Mouse (Mus musculus): ENCODE data around the gene Wipf2. TPM values are rescaled to one million over a fixed set of nuclear protein-coding genes. Genes with fewer than 3 reads are reported as not detected.

Gene Wipf2
- polyA plus RNA-seq, 1 experiment from 2014 or later, result 5.3 TPM

DNA sequence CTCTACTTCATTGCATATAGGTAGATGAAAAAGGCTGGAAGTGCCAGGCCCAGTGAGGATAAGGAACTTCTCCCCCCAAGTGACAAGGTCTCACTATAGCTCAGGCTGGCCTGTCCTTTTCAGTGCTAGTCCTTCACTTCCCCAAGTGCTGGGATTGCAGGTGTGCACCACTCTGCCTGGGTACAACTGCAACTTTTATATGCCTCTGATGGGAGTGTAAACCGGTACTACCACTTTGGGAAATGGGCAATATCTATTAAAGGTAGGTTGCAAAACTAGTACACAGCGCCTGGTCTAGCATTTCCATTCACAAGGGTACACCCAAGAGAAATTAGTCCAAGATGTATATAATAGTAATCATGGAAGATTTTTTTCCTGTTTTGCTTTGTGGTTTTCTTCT, 8.8 kb upstream of the Wipf2 start:
- Histone ChIP-seq H3K36me3 (peaks cover 4% of the 10 kb centered on the region; the same call in 1 of the 2 replicates), H3K27me3 (no peaks in the 10 kb centered on the region), H3K9me3 (replicated peaks) (no peaks in the 10 kb centered on the region), H3K27ac (replicated peaks) (0 out of 2 replicates have a peak overlapping the region, but pooled peaks have one; percentile 11), H3K4me3 (replicated peaks) (no peak overlapping the region), H3K4me1 (peaks cover 18% of the 10 kb centered on the region), H3K4me2 (replicated peaks) (no peak overlapping the region), H3K9ac (no peak overlapping the region)
- ATAC-seq (ENCODE audit: insufficient number of reproducible peaks, low FRiP score, low TSS enrichment, low read depth), result no peak
- 79% methylated on average over 2 of the region's 2 CpGs for WGBS

DNA sequence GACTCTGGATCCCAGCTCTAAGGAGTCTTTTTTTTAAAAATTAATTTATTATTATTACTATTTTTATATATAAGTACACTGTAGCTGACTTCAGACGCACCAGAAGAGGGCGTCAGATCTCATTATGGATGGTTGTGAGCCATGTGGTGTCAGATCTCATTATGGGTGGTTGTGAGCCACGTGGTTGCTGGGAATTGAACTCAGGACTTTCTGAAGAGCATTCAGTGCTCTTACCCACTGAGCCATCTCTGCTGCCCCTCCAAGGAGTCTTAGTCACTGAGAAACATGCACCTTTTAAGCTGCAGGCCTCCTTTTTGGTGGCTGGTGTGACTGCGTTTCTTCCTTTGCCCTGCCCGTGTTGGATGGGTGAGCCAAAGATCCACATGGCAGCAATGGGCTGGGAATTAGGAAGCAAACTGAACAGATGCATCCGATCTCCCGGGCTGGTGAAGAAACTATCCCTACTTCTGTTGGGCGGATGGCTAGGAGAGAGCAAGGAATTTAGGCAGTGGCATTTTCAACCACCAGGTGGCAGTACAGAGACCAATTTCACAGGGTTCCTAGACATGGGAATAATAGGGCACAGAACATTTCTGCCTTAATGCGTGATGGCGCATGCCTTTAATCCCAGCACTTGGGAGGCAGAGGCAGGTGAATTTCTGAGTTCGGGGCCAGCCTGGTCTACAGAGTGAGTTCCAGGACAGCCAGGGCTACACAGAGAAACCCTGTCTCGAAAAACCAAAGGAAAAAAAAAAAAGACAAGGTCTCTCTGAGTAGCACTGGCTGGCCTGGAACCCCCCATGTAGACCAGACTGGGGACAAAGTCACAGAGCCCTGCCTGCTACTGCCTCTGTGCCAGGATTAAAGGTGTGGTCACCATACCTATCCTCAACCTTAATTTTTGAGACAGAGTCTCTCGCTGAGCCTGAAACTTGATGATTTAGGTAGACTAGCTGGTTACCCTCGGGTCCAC, 4.4 kb upstream of the Wipf2 start:
- H3K4me3 ChIP-seq (replicated peaks), result no peak overlapping the region
- 34% methylated on average over 14 of the region's 14 CpGs for WGBS
- H3K9ac ChIP-seq, result no peak overlapping the region
- peaks cover 12% of the 10 kb centered on the region for H3K4me1 ChIP-seq
- ATAC-seq (ENCODE audit: insufficient number of reproducible peaks, low FRiP score, low TSS enrichment, low read depth), result no peak
- no peak overlapping the region for H3K4me2 ChIP-seq (replicated peaks)
- no peak overlapping the region for H3K27ac ChIP-seq (replicated peaks)
- no peaks in the 10 kb centered on the region for H3K9me3 ChIP-seq (replicated peaks)
- no peaks in the 10 kb centered on the region for H3K36me3 ChIP-seq
- no peaks in the 10 kb centered on the region for H3K27me3 ChIP-seq

DNA sequence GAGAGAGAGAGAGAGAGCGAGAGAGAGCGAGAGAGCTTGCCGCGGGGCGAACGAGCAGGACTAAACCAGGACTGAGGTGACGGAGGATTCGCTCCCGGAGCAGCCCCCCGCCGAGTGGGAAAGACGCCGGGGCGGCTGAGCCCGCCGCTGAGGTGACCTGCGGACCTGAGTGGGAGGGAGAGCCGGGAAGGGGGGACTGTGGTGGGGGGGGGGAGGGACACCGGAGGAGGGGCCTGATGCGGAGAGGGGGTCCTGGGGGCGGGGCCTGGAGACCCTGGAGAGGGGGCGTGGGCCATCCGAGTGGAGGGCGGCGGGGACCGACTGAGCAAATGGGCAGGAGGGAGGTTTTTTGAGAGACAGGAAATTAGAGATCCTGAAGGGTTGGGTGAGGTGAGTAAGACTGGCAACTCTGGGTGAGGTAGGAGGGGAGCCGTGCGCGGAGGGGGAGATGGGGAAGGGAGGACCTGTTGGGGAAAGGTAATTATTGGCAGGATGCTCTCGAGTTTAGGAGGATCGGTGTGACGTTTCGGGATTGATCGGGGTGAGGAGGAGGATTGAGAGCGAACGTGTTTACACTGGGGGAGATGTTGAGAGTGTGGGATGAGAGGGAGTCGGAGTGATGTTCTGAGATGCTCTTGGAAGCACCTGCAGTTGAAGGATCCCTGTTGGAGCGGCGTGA, 452 bp downstream of the Wipf2 start:
- no peaks in the 10 kb centered on the region for H3K9me3 ChIP-seq (replicated peaks)
- WGBS, result under 1% methylated on average over 33 of the region's 39 CpGs
- H3K4me1 ChIP-seq, result peaks cover 15% of the 10 kb centered on the region
- H3K9ac ChIP-seq, result peak overlapping the region; percentile 59
- peak overlapping the region; percentile 72 for H3K4me2 ChIP-seq (replicated peaks)
- H3K27ac ChIP-seq (replicated peaks), result peak overlapping the region; percentile 93
- no peaks in the 10 kb centered on the region for H3K27me3 ChIP-seq
- peak overlapping the region; percentile 70 for H3K4me3 ChIP-seq (replicated peaks)
- H3K36me3 ChIP-seq, result peaks cover 19% of the 10 kb centered on the region
- peak; percentile 75 for ATAC-seq (ENCODE audit: insufficient number of reproducible peaks, low FRiP score, low TSS enrichment, low read depth)

DNA sequence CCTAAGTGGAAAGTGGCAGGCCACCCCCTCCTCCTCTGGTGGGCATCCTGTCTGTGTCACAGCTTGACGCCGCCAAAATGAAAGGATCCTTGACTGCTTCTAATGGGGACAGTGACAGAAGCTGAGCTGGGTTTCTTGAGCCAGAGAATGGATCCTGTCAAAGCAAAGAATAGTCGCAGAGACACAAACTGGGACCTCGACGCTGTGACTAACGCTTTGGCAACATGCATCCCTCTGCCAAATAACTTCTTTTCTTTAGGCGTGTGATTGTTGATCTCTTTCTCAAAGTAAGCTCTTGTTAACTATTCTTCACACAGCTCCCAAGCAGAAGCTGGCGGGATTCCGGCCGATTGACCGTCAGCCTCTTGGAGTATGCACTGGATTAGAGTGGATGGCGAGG, 3.9 kb downstream of the Wipf2 start:
- Histone ChIP-seq H3K36me3 (peaks cover 27% of the 10 kb centered on the region), H3K27me3 (no peaks in the 10 kb centered on the region), H3K4me1 (peaks cover 25% of the 10 kb centered on the region), H3K4me2 (replicated peaks) (no peak overlapping the region), H3K27ac (replicated peaks) (no peak overlapping the region), H3K9ac (no peak overlapping the region), H3K9me3 (replicated peaks) (no peaks in the 10 kb centered on the region), H3K4me3 (replicated peaks) (no peak overlapping the region)
- WGBS, result 84% methylated on average over 12 of the region's 12 CpGs
- no peak for ATAC-seq (ENCODE audit: insufficient number of reproducible peaks, low FRiP score, low TSS enrichment, low read depth)

DNA sequence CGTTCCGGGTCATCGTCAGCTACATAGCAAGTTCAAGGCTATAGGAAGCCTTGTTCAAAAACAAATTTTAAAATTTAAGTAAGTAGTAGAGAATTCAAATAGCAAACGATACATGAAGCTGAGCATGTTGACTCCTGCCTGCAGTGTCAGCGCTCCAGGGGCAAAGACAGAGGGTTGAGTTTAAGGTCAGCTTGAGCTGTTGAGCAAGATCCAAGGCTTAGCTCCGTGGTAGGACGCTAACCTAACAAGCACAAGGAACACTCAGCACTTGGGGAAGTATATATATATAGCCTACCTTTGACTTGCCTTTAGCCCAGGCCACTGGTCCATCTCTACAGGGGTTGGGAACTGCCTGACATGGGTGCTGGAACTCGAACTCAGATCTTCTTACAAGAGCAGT, 6.5 kb downstream of the Wipf2 start:
- H3K4me1 ChIP-seq, result peaks cover 13% of the 10 kb centered on the region
- ATAC-seq (ENCODE audit: insufficient number of reproducible peaks, low FRiP score, low TSS enrichment, low read depth), result no peak
- no peaks in the 10 kb centered on the region for H3K27me3 ChIP-seq
- H3K9me3 ChIP-seq (replicated peaks), result no peaks in the 10 kb centered on the region
- WGBS, result 86% methylated on average over 8 of the region's 8 CpGs
- peaks cover 32% of the 10 kb centered on the region for H3K36me3 ChIP-seq
- no peak overlapping the region for H3K4me3 ChIP-seq (replicated peaks)
- no peak overlapping the region for H3K27ac ChIP-seq (replicated peaks)
- H3K9ac ChIP-seq, result no peak overlapping the region
- H3K4me2 ChIP-seq (replicated peaks), result no peak overlapping the region

DNA sequence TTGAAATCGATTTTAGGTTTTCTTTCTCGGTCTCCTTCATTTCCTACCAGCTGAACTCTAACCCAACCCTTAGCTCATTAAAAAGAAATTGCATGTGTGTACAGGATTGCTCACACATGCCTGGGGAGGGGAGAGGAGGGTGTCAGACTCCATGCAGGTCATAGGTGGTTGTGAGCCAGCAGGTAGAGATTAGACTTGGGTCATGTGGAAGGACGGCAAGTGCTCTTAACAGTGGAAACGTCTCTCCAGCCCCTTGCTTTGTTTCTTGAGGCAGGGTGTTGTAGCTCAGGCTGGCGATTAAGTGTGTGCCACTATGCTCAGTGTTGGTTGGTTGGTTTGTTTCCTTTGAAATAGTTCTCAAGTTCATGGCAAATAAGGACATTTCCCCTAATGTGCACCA, 7.4 kb downstream of the Wipf2 start:
- peaks cover 32% of the 10 kb centered on the region for H3K36me3 ChIP-seq
- H3K4me3 ChIP-seq (replicated peaks), result no peak overlapping the region
- H3K9ac ChIP-seq, result no peak overlapping the region
- H3K27ac ChIP-seq (replicated peaks), result no peak overlapping the region
- no peaks in the 10 kb centered on the region for H3K9me3 ChIP-seq (replicated peaks)
- H3K4me2 ChIP-seq (replicated peaks), result no peak overlapping the region
- H3K4me1 ChIP-seq, result peaks cover 13% of the 10 kb centered on the region
- no peaks in the 10 kb centered on the region for H3K27me3 ChIP-seq
- no peak for ATAC-seq (ENCODE audit: insufficient number of reproducible peaks, low FRiP score, low TSS enrichment, low read depth)
- 77% methylated on average over 5 of the region's 5 CpGs for WGBS

DNA sequence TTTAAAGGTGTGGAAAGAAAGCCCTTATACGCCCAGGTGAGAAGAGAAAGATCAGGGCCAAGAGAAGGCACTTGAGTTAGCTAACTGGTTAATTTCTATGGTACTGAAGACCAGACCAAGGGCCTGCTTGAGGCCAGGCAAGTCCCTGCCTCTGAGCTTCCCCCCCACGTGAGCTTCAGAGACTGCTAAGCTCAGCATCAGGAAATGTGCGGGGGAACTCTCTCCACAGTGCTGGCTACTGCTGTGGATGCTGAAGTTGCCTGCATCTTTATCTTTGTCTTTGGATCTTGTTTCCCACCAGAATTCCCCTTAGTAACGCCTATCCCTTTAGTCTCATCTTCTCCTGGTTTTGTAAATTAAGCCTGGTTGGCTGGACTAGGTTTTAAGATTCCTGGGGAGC, 8.0 kb downstream of the Wipf2 start:
- peaks cover 30% of the 10 kb centered on the region for H3K36me3 ChIP-seq
- peaks cover 13% of the 10 kb centered on the region for H3K4me1 ChIP-seq
- 46% methylated on average over 4 of the region's 4 CpGs for WGBS
- ATAC-seq (ENCODE audit: insufficient number of reproducible peaks, low FRiP score, low TSS enrichment, low read depth), result no peak
- H3K9ac ChIP-seq, result no peak overlapping the region
- no peaks in the 10 kb centered on the region for H3K27me3 ChIP-seq
- no peak overlapping the region for H3K4me2 ChIP-seq (replicated peaks)
- H3K9me3 ChIP-seq (replicated peaks), result no peaks in the 10 kb centered on the region
- H3K4me3 ChIP-seq (replicated peaks), result no peak overlapping the region
- H3K27ac ChIP-seq (replicated peaks), result peak overlapping the region; percentile 69

DNA sequence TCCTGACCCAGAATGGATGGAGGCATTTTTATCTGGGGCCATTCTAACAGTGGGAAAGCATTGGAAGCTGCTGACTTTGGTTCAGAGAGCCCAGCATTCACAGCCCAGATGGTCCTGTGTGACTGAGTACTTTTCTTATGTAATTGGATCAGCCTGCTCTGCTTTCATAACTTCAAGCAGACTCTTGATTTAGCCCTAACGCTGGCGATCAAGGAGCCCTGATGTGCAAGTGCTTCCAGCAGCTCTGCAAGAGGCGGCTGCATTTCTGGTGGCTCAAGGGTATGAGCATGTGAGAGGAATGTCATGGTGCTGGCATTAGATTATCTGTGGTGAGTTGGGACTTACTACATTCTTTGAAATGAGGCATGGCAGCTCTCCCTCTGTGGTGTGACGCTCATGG, 8.6 kb downstream of the Wipf2 start:
- H3K4me2 ChIP-seq (replicated peaks), result no peak overlapping the region
- no peaks in the 10 kb centered on the region for H3K9me3 ChIP-seq (replicated peaks)
- no peak overlapping the region for H3K9ac ChIP-seq
- peaks cover 25% of the 10 kb centered on the region for H3K36me3 ChIP-seq
- H3K4me1 ChIP-seq, result peaks cover 13% of the 10 kb centered on the region
- H3K27ac ChIP-seq (replicated peaks), result peak overlapping the region; percentile 69
- 17% methylated on average over 4 of the region's 4 CpGs for WGBS
- ATAC-seq (ENCODE audit: insufficient number of reproducible peaks, low FRiP score, low TSS enrichment, low read depth), result 0 out of 2 replicates have a peak, but pooled peaks have one; percentile 56
- no peaks in the 10 kb centered on the region for H3K27me3 ChIP-seq
- no peak overlapping the region for H3K4me3 ChIP-seq (replicated peaks)

DNA sequence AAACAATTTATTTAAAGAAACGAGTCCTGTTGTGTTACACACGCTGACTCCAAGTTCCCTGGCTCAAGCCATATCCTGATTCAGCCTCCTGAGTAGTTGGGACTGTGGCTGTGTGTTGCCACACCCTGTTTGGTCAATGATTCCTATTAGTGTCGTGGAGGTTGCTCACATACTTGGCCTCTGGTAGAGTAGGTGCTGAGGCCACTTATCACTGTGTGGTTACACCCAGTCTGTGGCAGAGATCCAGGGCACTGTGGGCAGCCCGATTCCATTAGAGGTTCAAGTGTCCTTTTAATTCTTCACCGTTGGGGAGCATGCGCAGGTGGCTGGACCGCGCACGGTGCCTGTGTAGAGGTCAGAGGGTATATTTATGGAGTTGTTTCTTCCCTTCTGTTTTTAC, 10.5 kb downstream of the Wipf2 start:
- no peaks in the 10 kb centered on the region for H3K9me3 ChIP-seq (replicated peaks)
- 91% methylated on average over 9 of the region's 9 CpGs for WGBS
- H3K27ac ChIP-seq (replicated peaks), result no peak overlapping the region
- H3K27me3 ChIP-seq, result no peaks in the 10 kb centered on the region
- H3K4me2 ChIP-seq (replicated peaks), result no peak overlapping the region
- H3K4me1 ChIP-seq, result peaks cover 22% of the 10 kb centered on the region
- ATAC-seq (ENCODE audit: insufficient number of reproducible peaks, low FRiP score, low TSS enrichment, low read depth), result no peak
- H3K9ac ChIP-seq, result no peak overlapping the region
- H3K4me3 ChIP-seq (replicated peaks), result no peak overlapping the region
- peaks cover 12% of the 10 kb centered on the region; the same call in 1 of the 2 replicates for H3K36me3 ChIP-seq

DNA sequence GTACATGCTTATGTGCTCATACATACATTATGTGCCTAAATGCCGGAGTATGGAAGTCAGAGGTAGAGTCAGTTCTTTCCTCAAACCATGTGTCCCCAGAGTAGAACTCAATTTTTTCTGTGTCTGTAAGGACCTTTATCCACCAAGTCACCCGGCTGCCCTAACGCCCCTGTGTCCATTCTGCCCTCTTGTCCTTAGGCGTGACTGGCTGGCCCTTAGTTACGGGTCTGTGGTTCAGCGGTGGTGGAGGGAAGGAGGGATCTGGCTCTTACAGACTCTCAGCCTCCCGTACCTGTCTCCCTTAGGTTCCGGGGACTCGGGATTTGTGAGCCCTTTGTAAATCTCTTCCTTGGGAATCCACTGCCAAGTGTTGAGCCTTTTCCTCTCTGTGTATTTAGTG, 13.6 kb downstream of the Wipf2 start:
- no peak overlapping the region for H3K4me3 ChIP-seq (replicated peaks)
- 86% methylated on average over 9 of the region's 9 CpGs for WGBS
- H3K36me3 ChIP-seq, result peaks cover 8% of the 10 kb centered on the region
- no peak for ATAC-seq (ENCODE audit: insufficient number of reproducible peaks, low FRiP score, low TSS enrichment, low read depth)
- H3K4me1 ChIP-seq, result peaks cover 15% of the 10 kb centered on the region
- H3K4me2 ChIP-seq (replicated peaks), result no peak overlapping the region
- H3K27me3 ChIP-seq, result no peaks in the 10 kb centered on the region
- H3K9ac ChIP-seq, result no peak overlapping the region
- no peaks in the 10 kb centered on the region for H3K9me3 ChIP-seq (replicated peaks)
- no peak overlapping the region for H3K27ac ChIP-seq (replicated peaks)

DNA sequence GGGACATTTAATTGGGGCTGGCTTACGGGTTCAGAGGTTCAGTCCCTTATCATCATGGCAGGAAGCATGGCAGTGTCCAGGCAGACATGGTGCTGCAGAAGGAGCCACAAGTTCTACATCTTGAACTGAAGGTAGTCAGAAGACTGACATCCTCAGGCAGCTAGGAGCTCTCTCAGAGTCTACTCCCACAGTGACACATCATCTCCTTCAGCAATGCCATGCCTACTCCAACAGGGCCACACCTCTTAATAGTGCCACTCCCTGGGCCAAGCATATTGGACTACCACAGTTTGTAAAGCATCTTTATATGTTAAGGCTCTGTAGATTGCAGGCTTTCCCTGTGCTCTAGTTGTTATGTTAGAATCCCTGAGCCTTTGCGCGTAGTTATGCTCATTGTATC, 24.3 kb downstream of the Wipf2 start:
- no peaks in the 10 kb centered on the region for H3K27me3 ChIP-seq
- H3K9ac ChIP-seq, result no peak overlapping the region
- H3K4me3 ChIP-seq (replicated peaks), result no peak overlapping the region
- H3K27ac ChIP-seq (replicated peaks), result no peak overlapping the region
- no peaks in the 10 kb centered on the region for H3K9me3 ChIP-seq (replicated peaks)
- 0 out of 2 replicates have a peak, but pooled peaks cover 11% of the 10 kb centered on the region for H3K4me1 ChIP-seq
- ATAC-seq (ENCODE audit: insufficient number of reproducible peaks, low FRiP score, low TSS enrichment, low read depth), result no peak
- H3K36me3 ChIP-seq, result peaks cover 74% of the 10 kb centered on the region
- H3K4me2 ChIP-seq (replicated peaks), result no peak overlapping the region
- WGBS, result 96% methylated on average over 3 of the region's 3 CpGs
